7 mouse cellular contexts compared by ENCODE assay signal in the genomic region with DNA sequence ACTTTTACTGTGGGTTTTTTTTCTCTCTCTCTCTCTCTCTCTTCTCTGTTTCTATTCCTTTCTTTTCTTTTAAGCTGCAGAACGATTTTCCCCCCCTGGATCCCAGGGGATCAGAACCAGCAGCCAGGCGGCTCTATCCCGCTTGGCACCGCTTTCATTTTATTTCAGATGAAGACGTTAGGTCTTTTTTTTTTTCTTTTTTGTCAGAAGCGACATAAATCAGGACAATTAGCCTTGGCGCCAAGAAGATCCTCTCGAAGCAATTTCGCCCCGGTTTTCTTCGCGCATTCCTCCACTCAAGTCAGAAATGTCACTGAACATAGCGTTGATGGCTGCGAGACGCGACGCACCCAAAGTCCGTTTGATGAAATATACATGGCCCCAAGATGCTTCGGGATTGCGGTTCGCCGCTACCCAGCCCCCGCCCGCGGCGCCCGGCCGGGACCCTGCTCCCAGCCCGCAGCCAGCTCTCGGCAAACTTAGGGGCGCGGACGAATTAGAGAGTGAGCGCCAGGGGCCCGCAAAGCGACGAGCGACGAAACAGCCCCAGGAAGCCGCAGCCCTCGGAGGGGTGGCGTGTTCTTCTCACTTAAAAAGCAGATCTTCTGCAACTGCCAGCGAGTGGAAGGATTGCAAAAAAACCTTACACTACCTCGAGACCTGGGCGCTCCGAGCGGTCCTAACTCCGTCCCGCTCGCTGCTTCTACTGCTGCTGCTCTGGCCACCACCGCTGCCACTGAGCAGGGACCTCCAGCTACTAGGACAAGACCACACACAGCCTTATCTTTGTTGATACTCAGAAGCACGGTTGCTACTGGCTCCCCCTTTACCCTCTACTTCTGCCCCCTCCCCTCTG. TPM values are rescaled to one million over a fixed set of nuclear protein-coding genes. Genes with fewer than 3 reads are reported as not detected.
DNase-seq lines count a peak whose midpoint lies in the region; ATAC-seq lines count a peak whose summit lies in the region.

Ntng1 (minus strand) TSS at position 806 of the 856 bp plus-strand sequence.

- peak within 1 kb of the TSS; percentile 60 for H3K9ac ChIP-seq in heart, embryonic 14.5 days (ENCODE audit: low read length)
- H3K9ac ChIP-seq in stomach, embryonic 16.5 days (ENCODE audit: low read length), result peak within 1 kb of the TSS; percentile 69

- no peaks in the 10 kb centered on the region for H3K9me3 ChIP-seq in heart, embryonic 14.5 days (ENCODE audit: control insufficient read depth, low read length)
- H3K9me3 ChIP-seq in stomach, embryonic 16.5 days (replicated peaks; ENCODE audit: control insufficient read depth, low read length), result no peaks in the 10 kb centered on the region

- peaks cover 14% of the 10 kb centered on the region; the same call in 1 of the 2 replicates for H3K27me3 ChIP-seq in heart, embryonic 14.5 days (ENCODE audit: control insufficient read depth, insufficient read depth, low read length)
- H3K27me3 ChIP-seq in stomach, embryonic 16.5 days (ENCODE audit: control insufficient read depth, insufficient read depth, low read length), result no peaks in the 10 kb centered on the region; the same call in 1 of the 2 replicates

- DNase-seq in urinary bladder, postnatal 25 days (ENCODE audit: low spot score), result peak; percentile 4
- no peak for DNase-seq in urinary bladder, adult 2 months (ENCODE audit: low spot score)
- peak; percentile 26 to 35 for DNase-seq in layer of hippocampus, postnatal 36 days
- peak; percentile 53 for DNase-seq in mesoderm, embryonic 11.5 days (ENCODE audit: low read depth, low spot score)

- H3K4me1 ChIP-seq in heart, embryonic 14.5 days (ENCODE audit: control insufficient read depth in 2 of 2, insufficient read depth in 2 of 2, low read length in 2 of 2), result peaks cover 0 to 2% of the 10 kb centered on the region in 2 experiments; a peak in 1 of 4 replicates
- no peaks in the 10 kb centered on the region for H3K4me1 ChIP-seq in stomach, embryonic 16.5 days (ENCODE audit: control insufficient read depth, insufficient read depth, low read length)

- peak within 1 kb of the TSS; percentile 62 to 64 for H3K4me3 ChIP-seq in heart, embryonic 14.5 days (ENCODE audit: control insufficient read depth in 1 of 2, insufficient read depth in 1 of 2, low read depth in 1 of 2, low read length in 2 of 2)
- H3K4me3 ChIP-seq in stomach, embryonic 16.5 days (replicated peaks; ENCODE audit: low read length), result peak within 1 kb of the TSS; percentile 66

- no peaks in the 10 kb centered on the region for H3K36me3 ChIP-seq in heart, embryonic 14.5 days (ENCODE audit: control insufficient read depth, insufficient read depth, low read length)
- no peaks in the 10 kb centered on the region for H3K36me3 ChIP-seq in stomach, embryonic 16.5 days (ENCODE audit: control insufficient read depth, insufficient read depth, low read length)

- no peak within 1 kb of the TSS for H3K27ac ChIP-seq in heart, embryonic 14.5 days (replicated peaks in 1 of 2; ENCODE audit: control insufficient read depth in 1 of 2, insufficient read depth in 1 of 2, low read depth in 2 of 2, low read length in 2 of 2)
- no peak within 1 kb of the TSS for H3K27ac ChIP-seq in stomach, embryonic 16.5 days (ENCODE audit: low read length)

- H3K4me2 ChIP-seq in heart, embryonic 14.5 days (ENCODE audit: low read length), result peak within 1 kb of the TSS; percentile 95
- H3K4me2 ChIP-seq in stomach, embryonic 16.5 days (ENCODE audit: low read depth, low read length), result peak within 1 kb of the TSS; percentile 100

- ATAC-seq in common myeloid progenitor, adult 5-6 weeks (replicated peaks; ENCODE audit: low read depth, poor library complexity, severe bottlenecking), result peak; percentile 57
- ATAC-seq in heart, embryonic 14.5 days (ENCODE audit: insufficient number of reproducible peaks, insufficient read depth, low FRiP score, low read depth), result no peak
- peak; percentile 70 for ATAC-seq in stomach, embryonic 16.5 days (ENCODE audit: insufficient read depth, low FRiP score)

- WGBS in heart, embryonic 14.5 days, result under 1% methylated on average over 52 of the region's 52 CpGs
- under 1% methylated on average over 52 of the region's 52 CpGs for WGBS in stomach, embryonic 16.5 days

RNA-seq across cellular contexts. Expression of gene Ntng1, which starts in this region (rescaled TPM):
- polyA plus RNA-seq in urinary bladder, adult 2 months (2012; rRNA removed), result 1.4 and 1.7 TPM in 2 replicates
- total RNA-seq in common myeloid progenitor, adult 5-6 weeks (2017), result not detected in 2 replicates
- 0.26 and 0.31 TPM in 2 replicates for polyA plus RNA-seq in heart, embryonic 14.5 days (2014; fragmentation: Nextera tagmentation; extraction: Ambion mirVana)
- total RNA-seq in layer of hippocampus, postnatal 36 days (2021), result 10 to 100 TPM; 30.6 to 30.7 TPM
- polyA plus RNA-seq in stomach, embryonic 16.5 days (2015; fragmentation: Nextera tagmentation; extraction: Ambion mirVana), result 2.0 and 3.0 TPM in 2 replicates

Comparison
In these comparisons a context has a peak if more than half of its experiments do, and no peak if none do; other contexts are left out.
1. RNA of gene Ntng1 (total RNA-seq): 30.6 to 30.7 TPM in layer of hippocampus, postnatal 36 days; not detected in common myeloid progenitor, adult 5-6 weeks; every median in the first group is over 10 times any median in the second.
2. Peak in ATAC-seq in common myeloid progenitor, adult 5-6 weeks; RNA of the gene not detected or under 1 TPM.